9 mouse cellular contexts compared by ENCODE assay signal in genomic region chr7:5053456-5054179, GRCm38 (mm10). TPM values are rescaled to one million over a fixed set of nuclear protein-coding genes. Genes with fewer than 3 reads are reported as not detected.
A peak's percentile ranks its signal among the peaks of the same experiment; 100 is the strongest.
DNase-seq lines count a peak whose midpoint lies in the region; ATAC-seq lines count a peak whose summit lies in the region.
"Had no signal": no experiment of that assay in that cellular context is flagged by ENCODE, and none has a peak within 500 bp of the region (broad histone marks: within the 10 kb centered on the region; RNA-seq: fewer than 3 reads in every experiment).

No protein-coding gene starts in this region.

- H3K4me1 ChIP-seq in kidney, embryonic 16.5 days (ENCODE audit: insufficient read depth, low read length): peaks cover 43% of the 10 kb centered on the region
- H3K4me1 ChIP-seq in forebrain, embryonic 10.5 days: peaks cover 57% of the 10 kb centered on the region
- H3K4me1 ChIP-seq in liver, embryonic 13.5 days (replicated peaks): peaks cover 32% of the 10 kb centered on the region

- ATAC-seq in kidney, embryonic 16.5 days (ENCODE audit: low FRiP score, low TSS enrichment): no peak
- no peak for ATAC-seq in liver, embryonic 13.5 days (ENCODE audit: low read depth)

- H3K9ac ChIP-seq in kidney, embryonic 16.5 days (replicated peaks; ENCODE audit: low read length): peak overlapping the region; percentile 90
- no peak overlapping the region; the same call in 1 of the 2 replicates for H3K9ac ChIP-seq in liver, embryonic 13.5 days

- no peak for DNase-seq in kidney, adult 9 months
- DNase-seq in brain, adult 2 months (ENCODE audit: low read depth, low spot score): peak; percentile 85
- peak; percentile 26 for DNase-seq in forebrain, embryonic 10.5 days (ENCODE audit: extremely low spot score, low spot score)
- no peak for DNase-seq in liver, embryonic 13.5 days
- no peak for DNase-seq in spleen, postnatal 10 days (ENCODE audit: low spot score in 2 of 2)
- DNase-seq in adrenal gland, adult (ENCODE audit: inconsistent age in 2 of 2, low spot score in 1 of 2): no peak
- DNase-seq in kidney, postnatal 36 days: no peak

- H3K4me3 ChIP-seq in kidney, embryonic 16.5 days (ENCODE audit: low read length): peak overlapping the region; percentile 75
- H3K4me3 ChIP-seq in forebrain, embryonic 10.5 days: peak overlapping the region; percentile 67
- peak overlapping the region; percentile 63 for H3K4me3 ChIP-seq in liver, embryonic 13.5 days (replicated peaks)

- H3K27me3 ChIP-seq in kidney, embryonic 16.5 days (ENCODE audit: insufficient read depth, low read length): peaks cover 52% of the 10 kb centered on the region
- H3K27me3 ChIP-seq in forebrain, embryonic 10.5 days (ENCODE audit: poor library complexity, severe bottlenecking): peaks cover 83% of the 10 kb centered on the region
- H3K27me3 ChIP-seq in liver, embryonic 13.5 days: peaks cover 100% of the 10 kb centered on the region

- H3K9me3 ChIP-seq in kidney, embryonic 16.5 days (ENCODE audit: low read length): no peaks in the 10 kb centered on the region
- H3K9me3 ChIP-seq in forebrain, embryonic 10.5 days: no peaks in the 10 kb centered on the region; the same call in 1 of the 2 replicates
- no peaks in the 10 kb centered on the region for H3K9me3 ChIP-seq in liver, embryonic 13.5 days (replicated peaks)

- no peaks in the 10 kb centered on the region for H3K36me3 ChIP-seq in kidney, embryonic 16.5 days (ENCODE audit: insufficient read depth, low read length)
- no peaks in the 10 kb centered on the region for H3K36me3 ChIP-seq in forebrain, embryonic 10.5 days (replicated peaks)
- H3K36me3 ChIP-seq in liver, embryonic 13.5 days: no peaks in the 10 kb centered on the region

- H3K4me2 ChIP-seq in kidney, embryonic 16.5 days (replicated peaks; ENCODE audit: low read depth, low read length): peak overlapping the region; percentile 93
- H3K4me2 ChIP-seq in liver, embryonic 13.5 days: peak overlapping the region; percentile 71

- no peak overlapping the region for H3K27ac ChIP-seq in kidney, embryonic 16.5 days (ENCODE audit: low read length)
- H3K27ac ChIP-seq in forebrain, embryonic 10.5 days: 0 out of 2 replicates have a peak overlapping the region, but pooled peaks have one; percentile 60
- no peak overlapping the region for H3K27ac ChIP-seq in liver, embryonic 13.5 days
- H3K27ac ChIP-seq: macrophage had no signal

- WGBS in kidney, embryonic 16.5 days: 6% methylated on average over 32 of the region's 32 CpGs
- 8% methylated on average over 32 of the region's 32 CpGs for WGBS in forebrain, embryonic 10.5 days
- WGBS in liver, embryonic 13.5 days (ENCODE audit: insufficient replicate concordance): 12% methylated on average over 32 of the region's 32 CpGs

RNA-seq across cellular contexts. Expression of gene Zfp580, which starts 2.3 kb away (rescaled TPM):
- polyA plus RNA-seq in kidney, embryonic 16.5 days (2015; fragmentation: Nextera tagmentation; extraction: Ambion mirVana): 35.0 and 44.0 TPM in 2 replicates
- polyA plus RNA-seq in forebrain, embryonic 10.5 days (2016; fragmentation: Nextera tagmentation; extraction: Ambion mirVana): 38.0 and 38.8 TPM in 2 replicates
- polyA plus RNA-seq in liver, embryonic 13.5 days (2015; fragmentation: Nextera tagmentation; extraction: Ambion mirVana): 2.2 and 2.7 TPM in 2 replicates

RNA-seq across cellular contexts. Expression of gene U2af2, which starts 8.3 kb away (rescaled TPM):
- 136 and 139 TPM in 2 replicates for polyA plus RNA-seq in kidney, embryonic 16.5 days (2015; fragmentation: Nextera tagmentation; extraction: Ambion mirVana)
- 181 and 196 TPM in 2 replicates for polyA plus RNA-seq in forebrain, embryonic 10.5 days (2016; fragmentation: Nextera tagmentation; extraction: Ambion mirVana)
- 79.1 and 83.0 TPM in 2 replicates for polyA plus RNA-seq in liver, embryonic 13.5 days (2015; fragmentation: Nextera tagmentation; extraction: Ambion mirVana)

RNA-seq across cellular contexts. Expression of gene Zfp784, which starts 15.4 kb away (rescaled TPM):
- polyA plus RNA-seq in kidney, embryonic 16.5 days (2015; fragmentation: Nextera tagmentation; extraction: Ambion mirVana): 8.1 and 8.2 TPM in 2 replicates
- 3.0 and 3.8 TPM in 2 replicates for polyA plus RNA-seq in forebrain, embryonic 10.5 days (2016; fragmentation: Nextera tagmentation; extraction: Ambion mirVana)
- 0.93 and 1.4 TPM in 2 replicates for polyA plus RNA-seq in liver, embryonic 13.5 days (2015; fragmentation: Nextera tagmentation; extraction: Ambion mirVana)

RNA-seq across cellular contexts. Expression of gene 4632433K11Rik, which starts 19.7 kb away (rescaled TPM):
- polyA plus RNA-seq in kidney, embryonic 16.5 days (2015; fragmentation: Nextera tagmentation; extraction: Ambion mirVana): 1.3 TPM in 1 of 2 replicates, not detected in the other
- polyA plus RNA-seq in forebrain, embryonic 10.5 days (2016; fragmentation: Nextera tagmentation; extraction: Ambion mirVana): not detected in 2 replicates
- polyA plus RNA-seq in liver, embryonic 13.5 days (2015; fragmentation: Nextera tagmentation; extraction: Ambion mirVana): 0.09 TPM in 1 of 2 replicates, not detected in the other

RNA-seq across cellular contexts. Expression of gene Epn1, which starts 26.4 kb away (rescaled TPM):
- 64.9 and 66.6 TPM in 2 replicates for polyA plus RNA-seq in kidney, embryonic 16.5 days (2015; fragmentation: Nextera tagmentation; extraction: Ambion mirVana)
- 53.5 and 54.6 TPM in 2 replicates for polyA plus RNA-seq in forebrain, embryonic 10.5 days (2016; fragmentation: Nextera tagmentation; extraction: Ambion mirVana)
- 45.6 and 48.2 TPM in 2 replicates for polyA plus RNA-seq in liver, embryonic 13.5 days (2015; fragmentation: Nextera tagmentation; extraction: Ambion mirVana)

Comparison
In these comparisons a context has a peak if more than half of its experiments do, and no peak if none do; other contexts are left out.
1. DNase-seq: peak in brain, adult 2 months (single experiment) and forebrain, embryonic 10.5 days (single experiment); none in kidney, adult 9 months (single experiment), liver, embryonic 13.5 days (single experiment), spleen, postnatal 10 days (0 of 2), adrenal gland, adult (0 of 2) and kidney, postnatal 36 days (0 of 2).
2. Peak in every context shown above with its lines, with median percentiles within 50 percentile points of each other: H3K4me3 ChIP-seq.